Mouse (Mus musculus) hindbrain, embryonic 14.5 days (tissue): ENCODE results near the gene Prlr. TPM values are rescaled to one million over a fixed set of nuclear protein-coding genes. Genes with fewer than 3 reads are reported as not detected.
A peak's percentile ranks its signal among the peaks of the same experiment; 100 is the strongest.

ENCODE experiments used
- ATAC-seq: fragments of 200-750 bp; cut with Nextera tagmentation; 2 replicates; pipeline ENCODE4 v1.8.0; 2017; ENCODE audit warnings: moderate number of reproducible peaks, mild to moderate bottlenecking, moderate TSS enrichment, moderate library complexity; ENCODE audit not compliant: low FRiP score
- DNase-seq: peaks from one replicate; pipeline ENCODE4 v3.0.0-alpha.2; 2015; ENCODE audit warnings: low spot score
- H3K27ac ChIP-seq: fragments of 300-500 bp; sonication (generic); 2 replicates; pipeline ENCODE4 v1.5.1; 2014; ENCODE audit warnings: mild to moderate bottlenecking, moderate library complexity
- H3K27me3 ChIP-seq: fragments of 300-500 bp; sonication (generic); 2 replicates; pipeline ENCODE4 v1.6.1; 2014; ENCODE audit warnings: mild to moderate bottlenecking, low read length, mixed read lengths; ENCODE audit not compliant: control insufficient read depth, insufficient read depth
- H3K36me3 ChIP-seq: fragments of 300-500 bp; sonication (generic); replicated peaks from 2 replicates; pipeline ENCODE4 v1.6.1; 2014; ENCODE audit not compliant: control insufficient read depth, insufficient read depth
- H3K4me1 ChIP-seq: fragments of 300-500 bp; sonication (generic); replicated peaks from 2 replicates; pipeline ENCODE4 v1.6.1; 2014; ENCODE audit warnings: antibody characterized with exemption, low read length, mixed read lengths; ENCODE audit not compliant: control insufficient read depth, insufficient read depth
- H3K4me2 ChIP-seq: fragments of 300-500 bp; sonication (generic); replicated peaks from 2 replicates; pipeline ENCODE4 v1.6.1; 2014; ENCODE audit warnings: mild to moderate bottlenecking, moderate library complexity
- H3K4me3 ChIP-seq: fragments of 300-500 bp; sonication (generic); replicated peaks from 2 replicates; pipeline ENCODE4 v1.5.1; 2014; ENCODE audit warnings: mild to moderate bottlenecking, low read length
- H3K9ac ChIP-seq: fragments of 300-500 bp; sonication (generic); 2 replicates; pipeline ENCODE4 v1.6.1; 2014
- H3K9me3 ChIP-seq: fragments of 300-500 bp; sonication (generic); 2 replicates; pipeline ENCODE4 v1.6.1; 2016; ENCODE audit warnings: low read length; ENCODE audit not compliant: control insufficient read depth
- WGBS: fragments of 180-500 bp; shearing (Covaris S2); extraction: QIAGEN DNeasy Blood & Tissue Kit; methylation state at CpG from one replicate; pipeline ENCODE4 v1.1.7; 2014; 5-methylcytosine and 5-hydroxymethylcytosine counted together
- polyA plus RNA-seq: library from polyadenylated mRNA; unstranded; fragments of >200 nt; fragmentation: Nextera tagmentation; extraction: Ambion mirVana; gene quantifications from 2 replicates; pipeline ENCODE4 v1.2.1, GENCODE M21; 2014

Prlr gene
- polyA plus RNA-seq, 1 experiment from 2014 or later: 1.8 TPM

- no peaks in the 10 kb centered on the region for H3K36me3 ChIP-seq
- H3K4me1 ChIP-seq: no peaks in the 10 kb centered on the region
- no peaks in the 10 kb centered on the region for H3K27me3 ChIP-seq
- H3K9me3 ChIP-seq: no peaks in the 10 kb centered on the region
- no peak overlapping the region for H3K4me2 ChIP-seq
- H3K9ac ChIP-seq: no peak overlapping the region
- DNase-seq: no peak
- H3K27ac ChIP-seq: no peak overlapping the region
- H3K4me3 ChIP-seq: no peak overlapping the region
- ATAC-seq: no peak
- 90% methylated on average over 8 of the region's 8 CpGs for WGBS
Observed at GRCm38 (mm10) chr15:10215719-10216118, 38.7 kb downstream of the Prlr start.

GRCm38 (mm10) chr15:10216189-10216588 is 39.2 kb downstream of the Prlr start:
- Histone ChIP-seq H3K9ac (no peak overlapping the region), H3K4me2 (no peak overlapping the region), H3K4me3 (no peak overlapping the region), H3K4me1 (no peaks in the 10 kb centered on the region), H3K27me3 (no peaks in the 10 kb centered on the region), H3K9me3 (no peaks in the 10 kb centered on the region), H3K36me3 (no peaks in the 10 kb centered on the region), H3K27ac (no peak overlapping the region)
- no peak for DNase-seq
- ATAC-seq: no peak
- WGBS: 94% methylated on average over 4 of the region's 4 CpGs

- Histone ChIP-seq H3K4me2 (no peak overlapping the region), H3K27ac (no peak overlapping the region), H3K9me3 (no peaks in the 10 kb centered on the region), H3K9ac (no peak overlapping the region), H3K4me1 (no peaks in the 10 kb centered on the region), H3K36me3 (no peaks in the 10 kb centered on the region), H3K4me3 (no peak overlapping the region), H3K27me3 (no peaks in the 10 kb centered on the region)
- 82% methylated on average over 4 of the region's 4 CpGs for WGBS
- DNase-seq (no peak), ATAC-seq (no peak)
Observed at GRCm38 (mm10) chr15:10223614-10224155, 46.6 kb downstream of the Prlr start.

- DNase-seq: no peak
- WGBS: 84% methylated on average over 4 of the region's 4 CpGs
- no peak for ATAC-seq
Observed at GRCm38 (mm10) chr15:10225701-10226100, 48.7 kb downstream of the Prlr start.

GRCm38 (mm10) chr15:10228636-10229035 is 51.6 kb downstream of the Prlr start:
- DNase-seq (no peak), ATAC-seq (no peak)
- H3K27me3 ChIP-seq: no peaks in the 10 kb centered on the region
- H3K4me2 ChIP-seq: no peak overlapping the region
- no peaks in the 10 kb centered on the region for H3K9me3 ChIP-seq
- H3K4me3 ChIP-seq: no peak overlapping the region
- no peak overlapping the region for H3K27ac ChIP-seq
- H3K4me1 ChIP-seq: no peaks in the 10 kb centered on the region
- 91% methylated on average over 2 of the region's 2 CpGs for WGBS
- H3K9ac ChIP-seq: no peak overlapping the region
- H3K36me3 ChIP-seq: no peaks in the 10 kb centered on the region

More at GRCm38 (mm10) chr15:10225701-10226100, 48.7 kb downstream of the Prlr start:
- no peak overlapping the region for H3K4me2 ChIP-seq
- H3K9ac ChIP-seq: no peak overlapping the region
- no peaks in the 10 kb centered on the region for H3K36me3 ChIP-seq
- no peaks in the 10 kb centered on the region for H3K27me3 ChIP-seq
- no peak overlapping the region for H3K27ac ChIP-seq
- H3K4me1 ChIP-seq: no peaks in the 10 kb centered on the region
- no peak overlapping the region for H3K4me3 ChIP-seq
- no peaks in the 10 kb centered on the region for H3K9me3 ChIP-seq

- Histone ChIP-seq H3K9me3 (no peaks in the 10 kb centered on the region), H3K9ac (no peak overlapping the region), H3K36me3 (no peaks in the 10 kb centered on the region), H3K27ac (no peak overlapping the region), H3K4me3 (no peak overlapping the region), H3K4me2 (no peak overlapping the region), H3K27me3 (no peaks in the 10 kb centered on the region), H3K4me1 (no peaks in the 10 kb centered on the region)
- 89% methylated on average over 5 of the region's 5 CpGs for WGBS
- no peak for ATAC-seq
- DNase-seq: no peak
Observed at GRCm38 (mm10) chr15:10235977-10236376, 58.9 kb downstream of the Prlr start.

- no peak overlapping the region for H3K4me2 ChIP-seq
- H3K9me3 ChIP-seq: no peaks in the 10 kb centered on the region
- no peak overlapping the region for H3K27ac ChIP-seq
- WGBS: 93% methylated on average over 3 of the region's 3 CpGs
- no peak for DNase-seq
- no peak overlapping the region for H3K4me3 ChIP-seq
- no peaks in the 10 kb centered on the region for H3K4me1 ChIP-seq
- 0 out of 2 replicates have a peak, but pooled peaks have one; percentile 8 for ATAC-seq
- H3K36me3 ChIP-seq: no peaks in the 10 kb centered on the region
- no peaks in the 10 kb centered on the region for H3K27me3 ChIP-seq
- no peak overlapping the region for H3K9ac ChIP-seq
Observed at GRCm38 (mm10) chr15:10236812-10237211, 59.8 kb downstream of the Prlr start.

GRCm38 (mm10) chr15:10238454-10238853 is 61.4 kb downstream of the Prlr start:
- whole genome bisulfite sequencing: 96% methylated on average over 8 of the region's 8 CpGs
- H3K9me3 ChIP-seq: no peaks in the 10 kb centered on the region
- no peak overlapping the region for H3K9ac ChIP-seq
- no peak overlapping the region for H3K27ac ChIP-seq
- H3K4me2 ChIP-seq: no peak overlapping the region
- no peaks in the 10 kb centered on the region for H3K27me3 ChIP-seq
- no peak overlapping the region for H3K4me3 ChIP-seq
- no peaks in the 10 kb centered on the region for H3K36me3 ChIP-seq
- no peak for DNase-seq
- ATAC-seq: no peak
- no peaks in the 10 kb centered on the region for H3K4me1 ChIP-seq

GRCm38 (mm10) chr15:10240228-10240795 is 63.3 kb downstream of the Prlr start:
- H3K4me2 ChIP-seq: no peak overlapping the region
- no peaks in the 10 kb centered on the region for H3K9me3 ChIP-seq
- DNase-seq (no peak), ATAC-seq (no peak)
- H3K27ac ChIP-seq: no peak overlapping the region
- H3K36me3 ChIP-seq: no peaks in the 10 kb centered on the region
- H3K4me1 ChIP-seq: no peaks in the 10 kb centered on the region
- H3K9ac ChIP-seq: no peak overlapping the region
- no peak overlapping the region for H3K4me3 ChIP-seq
- 87% methylated on average over 5 of the region's 5 CpGs for WGBS
- no peaks in the 10 kb centered on the region for H3K27me3 ChIP-seq

- Histone ChIP-seq H3K4me3 (no peak overlapping the region), H3K4me2 (no peak overlapping the region), H3K36me3 (no peaks in the 10 kb centered on the region), H3K27me3 (no peaks in the 10 kb centered on the region), H3K27ac (no peak overlapping the region), H3K9me3 (no peaks in the 10 kb centered on the region), H3K9ac (no peak overlapping the region), H3K4me1 (no peaks in the 10 kb centered on the region)
- DNase-seq (no peak), ATAC-seq (no peak)
Observed at GRCm38 (mm10) chr15:10242250-10242649, 65.2 kb downstream of the Prlr start.
